ENCODE assay signal across 21 mouse cellular contexts in the genomic region with DNA sequence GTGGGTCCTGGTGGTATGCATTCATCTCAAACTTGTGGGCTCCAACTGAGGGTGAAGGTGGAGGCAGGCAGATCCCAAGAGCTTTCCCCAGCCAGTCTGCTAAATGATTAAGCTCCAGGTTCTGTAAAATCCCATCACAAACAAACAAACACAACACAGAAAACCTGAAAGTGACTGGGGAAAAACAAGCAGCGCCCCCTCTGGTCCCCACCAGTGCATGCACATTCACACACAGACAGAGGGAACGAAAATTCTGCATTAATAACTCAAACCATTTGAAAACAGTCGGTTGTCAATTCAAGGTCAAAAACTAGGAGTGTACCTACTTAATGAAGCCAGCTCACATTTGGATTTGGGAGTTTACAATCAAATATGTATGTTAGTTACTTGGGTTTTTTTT. TPM values are rescaled to one million over a fixed set of nuclear protein-coding genes. Genes with fewer than 3 reads are reported as not detected.
DNase-seq lines count a peak whose midpoint lies in the region; ATAC-seq and TF ChIP-seq lines count a peak whose summit lies in the region.
"Had no signal": no experiment of that assay in that cellular context is flagged by ENCODE, and none has a peak within 500 bp of the region (broad histone marks: within the 10 kb centered on the region; RNA-seq: fewer than 3 reads in every experiment).

No protein-coding gene starts in this region.

- no peaks in the 10 kb centered on the region for H3K9me3 ChIP-seq in liver, embryonic 14.5 days (ENCODE audit: control insufficient read depth, low read length)
- H3K9me3 ChIP-seq in liver, embryonic 12.5 days (replicated peaks): no peaks in the 10 kb centered on the region
- H3K9me3 ChIP-seq in MEL (replicated peaks; ENCODE audit: insufficient read depth, low read length): no peaks in the 10 kb centered on the region
- H3K9me3 ChIP-seq: embryonic facial prominence, embryonic 10.5 days; forebrain, embryonic 13.5 days; limb, embryonic 15.5 days; lung, embryonic 15.5 days; neural tube, embryonic 15.5 days had no signal

- TF ChIP-seq CTCF in heart, adult 2 months (IDR thresholded peaks at IDR 0.05): peak; percentile 30
- peak; percentile 17; the same call in 1 of the 2 replicates for TF ChIP-seq CTCF in liver, embryonic 14.5 days (IDR thresholded peaks at IDR 0.05; ENCODE audit: low read depth)
- peak; percentile 22 to 42 (median 25); a peak in 4 of 6 replicates for TF ChIP-seq CTCF in MEL (IDR thresholded peaks at IDR 0.05 in 2 of 3, conservative IDR thresholded peaks at IDR 0.05 in 1 of 3; ENCODE audit: control insufficient read depth in 1 of 3, insufficient read depth in 1 of 3, low read depth in 2 of 3, low read length in 3 of 3, poor library complexity in 1 of 3, severe bottlenecking in 1 of 3)

- intact Hi-C loops in heart, adult 2 months (cut with DNase I): no loop called here
- intact Hi-C loops in heart, postnatal 10 days (cut with DNase I): no loop called here

- H3K27me3 ChIP-seq in heart, adult 2 months (ENCODE audit: control insufficient read depth, insufficient read depth, low read length): no peaks in the 10 kb centered on the region
- no peaks in the 10 kb centered on the region for H3K27me3 ChIP-seq in liver, embryonic 14.5 days (ENCODE audit: control insufficient read depth, insufficient read depth, low read length)
- H3K27me3 ChIP-seq in liver, embryonic 12.5 days (replicated peaks): no peaks in the 10 kb centered on the region
- no peaks in the 10 kb centered on the region for H3K27me3 ChIP-seq in MEL (ENCODE audit: control insufficient read depth in 1 of 2, insufficient read depth in 2 of 2, low read length in 2 of 2)
- H3K27me3 ChIP-seq: forebrain, embryonic 13.5 days; limb, embryonic 15.5 days; lung, embryonic 15.5 days; neural tube, embryonic 15.5 days had no signal

- no peak for DNase-seq in heart, adult 2 months
- DNase-seq in heart, postnatal 10 days: no peak
- no peak for DNase-seq in liver, embryonic 14.5 days (ENCODE audit: low read depth in 3 of 3, low spot score in 3 of 3)
- peak; percentile 18 for DNase-seq in MEL (ENCODE audit: low read depth, low spot score)
- DNase-seq in kidney, postnatal 25 days: no peak
- DNase-seq: cerebellum, adult 9-10 months; gastrocnemius, postnatal 25 days; kidney, adult 11 months; layer of hippocampus, postnatal 36 days; midbrain, embryonic 14.5 days; right cerebral cortex, postnatal 14 days; thymus, adult 18-20 months; thymus, postnatal 4 days had no signal

- no peak overlapping the region for H3K9ac ChIP-seq in heart, adult 2 months (ENCODE audit: low read depth, low read length)
- no peak overlapping the region for H3K9ac ChIP-seq in liver, embryonic 14.5 days (replicated peaks)
- no peak overlapping the region for H3K9ac ChIP-seq in liver, embryonic 12.5 days
- H3K9ac ChIP-seq in MEL (ENCODE audit: control insufficient read depth, low read depth, low read length, poor library complexity, severe bottlenecking): no peak overlapping the region
- H3K9ac ChIP-seq: forebrain, embryonic 13.5 days; hindbrain, embryonic 14.5 days; limb, embryonic 15.5 days; lung, embryonic 15.5 days; neural tube, embryonic 15.5 days had no signal

- no peak overlapping the region for H3K4me2 ChIP-seq in liver, embryonic 14.5 days (ENCODE audit: low read depth)
- no peak overlapping the region for H3K4me2 ChIP-seq in liver, embryonic 12.5 days
- H3K4me2 ChIP-seq: forebrain, embryonic 13.5 days; hindbrain, embryonic 14.5 days; limb, embryonic 15.5 days; lung, embryonic 15.5 days; neural tube, embryonic 15.5 days had no signal

- H3K4me3 ChIP-seq in heart, adult 2 months: no peak overlapping the region
- no peak overlapping the region for H3K4me3 ChIP-seq in liver, embryonic 14.5 days (ENCODE audit: insufficient read depth in 1 of 2, low read depth in 2 of 2, low read length in 2 of 2)
- H3K4me3 ChIP-seq in liver, embryonic 12.5 days: no peak overlapping the region
- H3K4me3 ChIP-seq in MEL (ENCODE audit: control insufficient read depth in 1 of 2, insufficient read depth in 1 of 2, low read depth in 2 of 2, low read length in 2 of 2): no peak overlapping the region
- H3K4me3 ChIP-seq: embryonic facial prominence, embryonic 10.5 days; forebrain, embryonic 13.5 days; limb, embryonic 15.5 days; lung, embryonic 15.5 days; neural tube, embryonic 15.5 days had no signal

- no peak for TF ChIP-seq RAD21 in MEL (IDR thresholded peaks at IDR 0.05; ENCODE audit: low read depth, low read length)

- H3K36me3 ChIP-seq in heart, adult 2 months (ENCODE audit: control insufficient read depth, insufficient read depth, low read length): peaks cover 50% of the 10 kb centered on the region
- H3K36me3 ChIP-seq in liver, embryonic 14.5 days (replicated peaks; ENCODE audit: control insufficient read depth, insufficient read depth, low read depth): peaks cover 48% of the 10 kb centered on the region
- H3K36me3 ChIP-seq in liver, embryonic 12.5 days: peaks cover 96% of the 10 kb centered on the region
- H3K36me3 ChIP-seq in MEL (ENCODE audit: control insufficient read depth in 1 of 2, insufficient read depth in 2 of 2, low read length in 2 of 2): peaks cover 3 to 60% of the 10 kb centered on the region in 2 experiments

- peaks cover 10% of the 10 kb centered on the region; the same call in 1 of the 2 replicates for H3K79me2 ChIP-seq in heart, adult 2 months (replicated peaks; ENCODE audit: control insufficient read depth, insufficient read depth, low read length)
- peaks cover 44% of the 10 kb centered on the region for H3K79me2 ChIP-seq in MEL (ENCODE audit: control insufficient read depth, insufficient read depth, low read length, poor library complexity)

- no peak overlapping the region for H3K27ac ChIP-seq in heart, adult 2 months
- no peak overlapping the region for H3K27ac ChIP-seq in liver, embryonic 14.5 days
- H3K27ac ChIP-seq in liver, embryonic 12.5 days: no peak overlapping the region
- H3K27ac ChIP-seq in MEL (ENCODE audit: control insufficient read depth, low read depth, low read length): no peak overlapping the region
- H3K27ac ChIP-seq: embryonic facial prominence, embryonic 10.5 days; forebrain, embryonic 13.5 days; hindbrain, embryonic 14.5 days; limb, embryonic 15.5 days; lung, embryonic 15.5 days; neural tube, embryonic 15.5 days had no signal

- H3K4me1 ChIP-seq in heart, adult 2 months (ENCODE audit: control insufficient read depth, insufficient read depth, low read length): peaks cover 4% of the 10 kb centered on the region
- 0 out of 4 replicates have a peak, but pooled peaks cover 0 to 2% of the 10 kb centered on the region in 2 experiments for H3K4me1 ChIP-seq in liver, embryonic 14.5 days (replicated peaks; ENCODE audit: control insufficient read depth in 2 of 2, insufficient read depth in 2 of 2, low read length in 1 of 2)
- 0 out of 2 replicates have a peak, but pooled peaks cover 4% of the 10 kb centered on the region for H3K4me1 ChIP-seq in liver, embryonic 12.5 days
- no peaks in the 10 kb centered on the region for H3K4me1 ChIP-seq in MEL (ENCODE audit: control insufficient read depth in 1 of 2, insufficient read depth in 2 of 2, low read length in 2 of 2)
- H3K4me1 ChIP-seq: embryonic facial prominence, embryonic 10.5 days; forebrain, embryonic 13.5 days; limb, embryonic 15.5 days; lung, embryonic 15.5 days; neural tube, embryonic 15.5 days had no signal

- ATAC-seq in liver, embryonic 14.5 days (ENCODE audit: insufficient read depth): no peak
- no peak for ATAC-seq in liver, embryonic 12.5 days
- 0 out of 2 replicates have a peak, but pooled peaks have one; percentile 57 for ATAC-seq in megakaryocyte-erythroid progenitor cell, adult 5-6 weeks (replicated peaks; ENCODE audit: low FRiP score, low TSS enrichment, poor library complexity, severe bottlenecking)
- ATAC-seq: forebrain, embryonic 13.5 days had no signal

- no peak for TF ChIP-seq POLR2A in heart, adult 2 months (IDR thresholded peaks at IDR 0.05; ENCODE audit: insufficient read depth, low read depth, low read length)
- TF ChIP-seq POLR2A in MEL (IDR thresholded peaks at IDR 0.05; ENCODE audit: control insufficient read depth in 1 of 2, insufficient read depth in 1 of 2, low read depth in 1 of 2, low read length in 2 of 2, poor library complexity in 1 of 2): no peak

- TF ChIP-seq EP300 in heart, adult 2 months (IDR thresholded peaks at IDR 0.05; ENCODE audit: insufficient read depth, low read depth, low read length): no peak
- no peak for TF ChIP-seq EP300 in liver, embryonic 14.5 days (IDR thresholded peaks at IDR 0.05; ENCODE audit: low read depth)
- TF ChIP-seq EP300 in MEL (IDR thresholded peaks at IDR 0.05; ENCODE audit: low read depth in 1 of 2, low read length in 2 of 2): no peak

- WGBS in heart, adult 2 months: 87% methylated on average over 3 of the region's 3 CpGs
- WGBS in liver, embryonic 14.5 days (ENCODE audit: insufficient replicate concordance): 82% methylated on average over 3 of the region's 3 CpGs
- 84% methylated on average over 3 of the region's 3 CpGs for WGBS in liver, embryonic 12.5 days (ENCODE audit: insufficient replicate concordance)

RNA-seq across cellular contexts. Expression of a gene that starts 12.1 kb away (rescaled TPM):
- total RNA-seq in heart, adult 2 months (2021): 10 to 100 TPM; 26.3 to 28.8 TPM
- 24.0 and 40.7 TPM in 2 replicates for polyA plus RNA-seq in heart, adult 2 months (2012; rRNA removed)
- total RNA-seq in heart, postnatal 10 days (2021): 10 to 100 TPM; 43.4 to 44.8 TPM
- polyA plus RNA-seq in liver, embryonic 14.5 days (2012; rRNA removed): 26.8 and 31.5 TPM in 2 replicates
- 37.1 and 37.5 TPM in 2 replicates for polyA plus RNA-seq in liver, embryonic 14.5 days (2014; fragmentation: Nextera tagmentation; extraction: Ambion mirVana)
- polyA plus RNA-seq in liver, embryonic 12.5 days (2016; fragmentation: Nextera tagmentation; extraction: Ambion mirVana): 75.4 and 79.5 TPM in 2 replicates
- 34.6 and 35.3 TPM in 2 replicates for total RNA-seq in MEL (2012; rRNA removed)
- 100 to 1,000 TPM in 1 of 2 experiments, not detected in 1; 104 TPM for polyA plus RNA-seq in MEL (2012; ENCODE audit: insufficient read depth in 1 of 2, insufficient read length in 2 of 2, low read depth in 1 of 2, low replicate concordance in 2 of 2, missing spikeins in 1 of 2)
- 98.0 and 112 TPM in 2 replicates for total RNA-seq in megakaryocyte-erythroid progenitor cell, adult 5-6 weeks (2014; fragmentation: Nextera tagmentation)
- total RNA-seq in megakaryocyte-erythroid progenitor cell, adult 5-6 weeks (2017): 90.1 and 128 TPM in 2 replicates

RNA-seq across cellular contexts. Expression of a gene that starts 17.2 kb away (rescaled TPM):
- total RNA-seq in heart, adult 2 months (2021): 10 to 100 TPM; 16.8 to 24.1 TPM
- 22.2 and 27.8 TPM in 2 replicates for polyA plus RNA-seq in heart, adult 2 months (2012; rRNA removed)
- 10 to 100 TPM; 44.6 to 49.7 TPM for total RNA-seq in heart, postnatal 10 days (2021)
- 0.82 and 0.85 TPM in 2 replicates for polyA plus RNA-seq in liver, embryonic 14.5 days (2012; rRNA removed)
- polyA plus RNA-seq in liver, embryonic 14.5 days (2014; fragmentation: Nextera tagmentation; extraction: Ambion mirVana): 0.56 and 0.79 TPM in 2 replicates
- polyA plus RNA-seq in liver, embryonic 12.5 days (2016; fragmentation: Nextera tagmentation; extraction: Ambion mirVana): 2.8 and 3.3 TPM in 2 replicates
- 0.12 and 0.13 TPM in 2 replicates for total RNA-seq in MEL (2012; rRNA removed)
- polyA plus RNA-seq in MEL (2012; ENCODE audit: insufficient read depth in 1 of 2, insufficient read length in 2 of 2, low read depth in 1 of 2, low replicate concordance in 2 of 2, missing spikeins in 1 of 2): under 1 TPM in 1 of 2 experiments, not detected in 1; 0.19 TPM
- total RNA-seq in megakaryocyte-erythroid progenitor cell, adult 5-6 weeks (2014; fragmentation: Nextera tagmentation): 0.42 TPM in 1 of 2 replicates, not detected in the other
- 0.09 TPM in 1 of 2 replicates, not detected in the other for total RNA-seq in megakaryocyte-erythroid progenitor cell, adult 5-6 weeks (2017)

Comparison
In these comparisons a context has a peak if more than half of its experiments do, and no peak if none do; other contexts are left out.
1. RNA of a gene that starts 17.2 kb away (total RNA-seq): 44.6 to 49.7 TPM in heart, postnatal 10 days and 16.8 to 24.1 TPM in heart, adult 2 months; 0.12 to 0.13 TPM in MEL and 0.09 to 0.42 TPM in megakaryocyte-erythroid progenitor cell, adult 5-6 weeks; every median in the first group is over 10 times any median in the second.
2. Peak in every context shown above with its lines, with median percentiles within 50 percentile points of each other: CTCF ChIP-seq.